Mouse (Mus musculus) kidney, postnatal 0 days (tissue): Measurements from ENCODE around the gene Smarcd2. TPM values are rescaled to one million over a fixed set of nuclear protein-coding genes. Genes with fewer than 3 reads are reported as not detected.
A peak's percentile ranks its signal among the peaks of the same experiment; 100 is the strongest.

ENCODE experiments used
- ATAC-seq: fragments of 200-750 bp; cut with Nextera tagmentation; replicated peaks from 2 replicates; pipeline ENCODE4 v1.8.0; 2017; ENCODE audit warnings: low read depth, moderate number of reproducible peaks, moderate TSS enrichment, moderate library complexity; ENCODE audit not compliant: low FRiP score
- DNase-seq: peaks from one replicate; pipeline ENCODE4 v3.0.0-alpha.2; 2016; ENCODE audit warnings: low spot score
- H3K27ac ChIP-seq: fragments of 300-500 bp; sonication (generic); 2 replicates; pipeline ENCODE4 v1.5.1; 2014; ENCODE audit warnings: mild to moderate bottlenecking
- H3K27me3 ChIP-seq: fragments of 300-500 bp; sonication (generic); 2 replicates; pipeline ENCODE4 v1.6.1; 2014; ENCODE audit warnings: low read length, mixed read lengths; ENCODE audit not compliant: insufficient read depth
- H3K36me3 ChIP-seq: fragments of 300-500 bp; sonication (generic); 2 replicates; pipeline ENCODE4 v1.6.1; 2014; ENCODE audit warnings: low read length, mixed read lengths; ENCODE audit not compliant: insufficient read depth
- H3K4me1 ChIP-seq: fragments of 300-500 bp; sonication (generic); replicated peaks from 2 replicates; pipeline ENCODE4 v1.6.1; 2014; ENCODE audit warnings: antibody characterized with exemption, low read length, mixed read lengths; ENCODE audit not compliant: insufficient read depth
- H3K4me2 ChIP-seq: fragments of 300-500 bp; sonication (generic); 2 replicates; pipeline ENCODE4 v1.6.1; 2014; ENCODE audit warnings: mild to moderate bottlenecking, low read length, moderate library complexity, mixed read lengths
- H3K4me3 ChIP-seq: fragments of 300-500 bp; sonication (generic); replicated peaks from 2 replicates; pipeline ENCODE4 v1.5.1; 2014; ENCODE audit warnings: low read depth, low read length
- H3K9ac ChIP-seq: fragments of 300-500 bp; sonication (generic); 2 replicates; pipeline ENCODE4 v1.6.1; 2014; ENCODE audit warnings: low read depth, low read length
- H3K9me3 ChIP-seq: fragments of 300-500 bp; sonication (generic); replicated peaks from 2 replicates; pipeline ENCODE4 v1.6.1; 2016; ENCODE audit warnings: low read length, inconsistent platforms, mixed read lengths
- CTCF ChIP-seq: IDR thresholded peaks from 2 replicates; pipeline ENCODE4 v1.5.1; 2016; ENCODE audit warnings: antibody characterized with exemption, low read depth, mild to moderate bottlenecking, moderate library complexity
- WGBS: fragments of 180-500 bp; shearing (Covaris S2); extraction: QIAGEN DNeasy Blood & Tissue Kit; methylation state at CpG from one replicate; pipeline ENCODE4 v1.1.7; 2014; 5-methylcytosine and 5-hydroxymethylcytosine counted together
- polyA plus RNA-seq: library from polyadenylated mRNA; unstranded; fragments of >200 nt; fragmentation: Nextera tagmentation; extraction: Ambion mirVana; gene quantifications from 2 replicates; pipeline ENCODE4 v1.2.1, GENCODE M21; 2015

Smarcd2 gene
- polyA plus RNA-seq, 1 experiment from 2014 or later: 44.6 TPM

- Histone ChIP-seq H3K36me3 (peaks cover 21% of the 10 kb centered on the region), H3K27ac (peak overlapping the region; percentile 83; the same call in 1 of the 2 replicates)
Observed at GRCm38 (mm10) chr11:106256775-106257174, 16.0 kb downstream of the Smarcd2 start.

GRCm38 (mm10) chr11:106255685-106256451, 16.9 kb downstream of the Smarcd2 start, which contains the start of the genes Ftsj3 and Psmc5:
TSS of gene Ftsj3 (minus strand) at chr11:106256079.
TSS of gene Psmc5 (plus strand) at chr11:106256154.
- Histone ChIP-seq H3K9ac (peak within 1 kb of the TSS; percentile 79), H3K4me2 (peak within 1 kb of the TSS; percentile 92), H3K9me3 (no peaks in the 10 kb centered on the region), H3K27me3 (no peaks in the 10 kb centered on the region), H3K4me1 (peaks cover 8% of the 10 kb centered on the region; the same call in 1 of the 2 replicates), H3K4me3 (peak within 1 kb of the TSS; percentile 77), H3K36me3 (peaks cover 14% of the 10 kb centered on the region), H3K27ac (peak within 1 kb of the TSS; percentile 83)
- TF ChIP-seq CTCF: peak; percentile 39; the same call in 1 of the 2 replicates
- ATAC-seq (peak; percentile 90), DNase-seq (peak; percentile 98)
- under 1% methylated on average over 42 of the region's 42 CpGs for WGBS

More at GRCm38 (mm10) chr11:106256775-106257174, 16.0 kb downstream of the Smarcd2 start:
- no peaks in the 10 kb centered on the region for H3K27me3 ChIP-seq
- peak overlapping the region; percentile 79 for H3K9ac ChIP-seq
- TF ChIP-seq CTCF: no peak
- ATAC-seq (no peak), DNase-seq (no peak)
- peaks cover 8% of the 10 kb centered on the region; the same call in 1 of the 2 replicates for H3K4me1 ChIP-seq
- peak overlapping the region; percentile 77 for H3K4me3 ChIP-seq
- no peaks in the 10 kb centered on the region for H3K9me3 ChIP-seq
- peak overlapping the region; percentile 92 for H3K4me2 ChIP-seq
- 66% methylated on average over 5 of the region's 5 CpGs for WGBS

- Histone ChIP-seq H3K36me3 (peaks cover 17% of the 10 kb centered on the region), H3K27me3 (no peaks in the 10 kb centered on the region), H3K4me3 (peak overlapping the region; percentile 77), H3K27ac (peak overlapping the region; percentile 83; the same call in 1 of the 2 replicates), H3K9me3 (no peaks in the 10 kb centered on the region), H3K4me1 (peaks cover 8% of the 10 kb centered on the region; the same call in 1 of the 2 replicates), H3K9ac (peak overlapping the region; percentile 79), H3K4me2 (peak overlapping the region; percentile 92)
- TF ChIP-seq CTCF: no peak
- DNase-seq (no peak), ATAC-seq (no peak)
- WGBS: 2% methylated on average over 22 of the region's 22 CpGs
Observed at GRCm38 (mm10) chr11:106255174-106255573, 17.6 kb downstream of the Smarcd2 start.

GRCm38 (mm10) chr11:106254767-106255166, 18.0 kb downstream of the Smarcd2 start:
- Histone ChIP-seq H3K4me1 (peaks cover 8% of the 10 kb centered on the region; the same call in 1 of the 2 replicates), H3K9me3 (no peaks in the 10 kb centered on the region), H3K4me3 (peak overlapping the region; percentile 77), H3K27ac (no peak overlapping the region), H3K36me3 (peaks cover 21% of the 10 kb centered on the region), H3K4me2 (peak overlapping the region; percentile 92), H3K9ac (peak overlapping the region; percentile 79; the same call in 1 of the 2 replicates), H3K27me3 (no peaks in the 10 kb centered on the region)
- 16% methylated on average over 2 of the region's 2 CpGs for WGBS
- no peak for TF ChIP-seq CTCF
- DNase-seq (no peak), ATAC-seq (no peak)

GRCm38 (mm10) chr11:106249326-106249725, 23.4 kb downstream of the Smarcd2 start:
- no peak overlapping the region for H3K4me2 ChIP-seq
- H3K4me1 ChIP-seq: no peaks in the 10 kb centered on the region
- ATAC-seq (no peak), DNase-seq (no peak)
- H3K36me3 ChIP-seq: peaks cover 68% of the 10 kb centered on the region
- no peak overlapping the region for H3K27ac ChIP-seq
- no peaks in the 10 kb centered on the region for H3K27me3 ChIP-seq
- H3K9me3 ChIP-seq: no peaks in the 10 kb centered on the region
- no peak for TF ChIP-seq CTCF
- H3K9ac ChIP-seq: no peak overlapping the region
- H3K4me3 ChIP-seq: no peak overlapping the region
- 80% methylated on average over 7 of the region's 7 CpGs for WGBS

- TF ChIP-seq CTCF: peak; percentile 55
- peak; percentile 14 for DNase-seq
- 92% methylated on average over 1 of the region's 1 CpGs for WGBS
- H3K9me3 ChIP-seq: no peaks in the 10 kb centered on the region
- peaks cover 80% of the 10 kb centered on the region for H3K36me3 ChIP-seq
- no peak for ATAC-seq
- no peak overlapping the region for H3K9ac ChIP-seq
- no peak overlapping the region for H3K4me2 ChIP-seq
- H3K27me3 ChIP-seq: no peaks in the 10 kb centered on the region
- no peak overlapping the region for H3K27ac ChIP-seq
- H3K4me1 ChIP-seq: no peaks in the 10 kb centered on the region
- no peak overlapping the region for H3K4me3 ChIP-seq
Observed at GRCm38 (mm10) chr11:106246834-106247233, 25.9 kb downstream of the Smarcd2 start.
